Mouse (Mus musculus) common myeloid progenitor, adult 5-6 weeks (primary cell): ENCODE measurements at regions not wholly inside any gene's neighbourhood (a gene's known extent, or its start where the extent isn't known, plus 50 kb on each side); places are given as distances from the start of the nearest gene placed in this dataset.
A peak's percentile ranks its signal among the peaks of the same experiment; 100 is the strongest.

ENCODE experiments used
- ATAC-seq: replicated peaks from 2 replicates; pipeline ENCODE4 v1.8.0; 2016; ENCODE audit warnings: low read depth, mild to moderate bottlenecking, moderate TSS enrichment, inconsistent platforms; ENCODE audit not compliant: poor library complexity, severe bottlenecking

- peak; percentile 96 for ATAC-seq
Measured at GRCm38 (mm10) chr11:18821384-18821783, 197.4 kb downstream of the Meis1 start.

- no peak for ATAC-seq
Measured at GRCm38 (mm10) chr11:18814110-18814509, 204.7 kb downstream of the Meis1 start.

GRCm38 (mm10) chr11:18767479-18767878 is 251.3 kb downstream of the Meis1 start:
- no peak for ATAC-seq

GRCm38 (mm10) chr11:18766458-18767016 is 252.2 kb downstream of the Meis1 start:
- ATAC-seq: no peak

GRCm38 (mm10) chr11:18758591-18759074 is 260.2 kb downstream of the Meis1 start:
- ATAC-seq: no peak

GRCm38 (mm10) chr11:18756576-18756975 is 262.2 kb downstream of the Meis1 start:
- no peak for ATAC-seq

- ATAC-seq: peak; percentile 45
Measured at GRCm38 (mm10) chr11:18754732-18755525, 263.9 kb downstream of the Meis1 start.

- ATAC-seq: peak; percentile 80
Measured at GRCm38 (mm10) chr11:18753856-18754255, 264.9 kb downstream of the Meis1 start.

GRCm38 (mm10) chr11:18753246-18753645 is 265.5 kb downstream of the Meis1 start:
- no peak for ATAC-seq

- ATAC-seq: no peak
Measured at GRCm38 (mm10) chr11:18752512-18752911, 266.3 kb downstream of the Meis1 start.

GRCm38 (mm10) chr11:18750911-18751841 is 267.6 kb downstream of the Meis1 start:
- no peak for ATAC-seq

- no peak for ATAC-seq
Measured at GRCm38 (mm10) chr11:18750080-18750375, 268.8 kb downstream of the Meis1 start.

GRCm38 (mm10) chr11:18749265-18750079 is 269.3 kb downstream of the Meis1 start:
- ATAC-seq: no peak

GRCm38 (mm10) chr11:18747871-18748461 is 270.8 kb downstream of the Meis1 start:
- no peak for ATAC-seq

- ATAC-seq: no peak
Measured at GRCm38 (mm10) chr11:18747361-18747760, 271.4 kb downstream of the Meis1 start.

- no peak for ATAC-seq
Measured at GRCm38 (mm10) chr11:18746486-18746885, 272.3 kb downstream of the Meis1 start.

GRCm38 (mm10) chr11:18745840-18746239 is 272.9 kb downstream of the Meis1 start:
- ATAC-seq: no peak

- no peak for ATAC-seq
Measured at GRCm38 (mm10) chr11:18734904-18735664, 283.7 kb downstream of the Meis1 start.

GRCm38 (mm10) chr11:18734075-18734474 is 284.7 kb downstream of the Meis1 start:
- no peak for ATAC-seq
